In the genomic region with DNA sequence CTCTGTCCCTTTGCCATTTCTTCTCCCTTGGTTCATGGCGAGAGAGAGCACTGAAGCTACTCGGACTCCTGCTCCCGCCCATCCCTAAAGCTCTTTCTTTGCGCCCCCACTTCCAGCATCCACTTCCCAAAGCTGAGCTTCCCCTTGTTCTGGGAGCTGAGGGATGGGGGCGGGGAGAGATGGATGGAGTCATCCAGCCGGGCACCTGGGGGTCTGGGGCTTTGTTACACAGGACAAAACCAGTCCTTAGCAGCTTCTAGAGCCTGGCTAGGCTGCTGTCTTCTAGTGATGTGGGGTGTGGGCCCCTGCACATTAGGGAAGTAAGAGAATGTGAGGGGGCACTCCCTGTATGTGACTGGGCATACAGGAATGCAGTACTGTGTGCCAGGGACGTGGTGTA, we compare ENCODE assay signal across 7 mouse cellular contexts. TPM values are rescaled to one million over a fixed set of nuclear protein-coding genes. Genes with fewer than 3 reads are reported as not detected.
DNase-seq lines count a peak whose midpoint lies in the region; ATAC-seq and TF ChIP-seq lines count a peak whose summit lies in the region.

No protein-coding gene starts in this region.

- H3K9ac ChIP-seq in lung, embryonic 14.5 days = peak overlapping the region; percentile 16; the same call in 1 of the 2 replicates
- 0 out of 2 replicates have a peak overlapping the region, but pooled peaks have one; percentile 4 for H3K9ac ChIP-seq in embryonic facial prominence, embryonic 15.5 days
- H3K9ac ChIP-seq in intestine, embryonic 16.5 days (ENCODE audit: low read depth, low read length) = 0 out of 2 replicates have a peak overlapping the region, but pooled peaks have one; percentile 29

- 15% methylated on average over 7 of the region's 7 CpGs for WGBS in lung, embryonic 14.5 days
- 10% methylated on average over 7 of the region's 7 CpGs for WGBS in embryonic facial prominence, embryonic 15.5 days
- WGBS in intestine, embryonic 16.5 days = 12% methylated on average over 7 of the region's 7 CpGs

- peak overlapping the region; percentile 26 for H3K4me3 ChIP-seq in lung, embryonic 14.5 days (ENCODE audit: low read depth, low read length)
- peak overlapping the region; percentile 41 for H3K4me3 ChIP-seq in embryonic facial prominence, embryonic 15.5 days (replicated peaks)
- peak overlapping the region; percentile 33 for H3K4me3 ChIP-seq in intestine, embryonic 16.5 days (ENCODE audit: low read length)
- peak overlapping the region; percentile 25 for H3K4me3 ChIP-seq in myocyte

- TF ChIP-seq CTCF in lung, embryonic 14.5 days (IDR thresholded peaks at IDR 0.05; ENCODE audit: low read depth) = no peak

- no peaks in the 10 kb centered on the region for H3K79me2 ChIP-seq in myocyte (ENCODE audit: control insufficient read depth, insufficient read depth)

- no peaks in the 10 kb centered on the region for H3K36me3 ChIP-seq in lung, embryonic 14.5 days (ENCODE audit: insufficient read depth)
- H3K36me3 ChIP-seq in embryonic facial prominence, embryonic 15.5 days = no peaks in the 10 kb centered on the region
- H3K36me3 ChIP-seq in intestine, embryonic 16.5 days (ENCODE audit: control insufficient read depth, insufficient read depth, low read length) = no peaks in the 10 kb centered on the region
- H3K36me3 ChIP-seq in myocyte (ENCODE audit: control insufficient read depth, insufficient read depth) = no peaks in the 10 kb centered on the region

- peak; percentile 28; the same call in 1 of the 2 replicates for ATAC-seq in lung, embryonic 14.5 days (ENCODE audit: insufficient read depth)
- ATAC-seq in embryonic facial prominence, embryonic 15.5 days (ENCODE audit: insufficient number of reproducible peaks, low FRiP score, low TSS enrichment, low read depth) = 0 out of 2 replicates have a peak, but pooled peaks have one; percentile 39
- ATAC-seq in intestine, embryonic 16.5 days = no peak

- H3K4me2 ChIP-seq in lung, embryonic 14.5 days = peak overlapping the region; percentile 60
- H3K4me2 ChIP-seq in embryonic facial prominence, embryonic 15.5 days (replicated peaks) = peak overlapping the region; percentile 54
- H3K4me2 ChIP-seq in intestine, embryonic 16.5 days (ENCODE audit: low read depth, low read length) = peak overlapping the region; percentile 50
- peak overlapping the region; percentile 62 for H3K4me2 ChIP-seq in myocyte (ENCODE audit: low read depth)

- no peak for DNase-seq in lung, embryonic 14.5 days
- no peak for DNase-seq in lung, postnatal 14 days
- no peak for DNase-seq in spleen, adult 18-20 months
- DNase-seq in spleen, postnatal 10 days (ENCODE audit: low spot score in 2 of 2) = no peak

- no peaks in the 10 kb centered on the region for H3K4me1 ChIP-seq in lung, embryonic 14.5 days (ENCODE audit: insufficient read depth)
- H3K4me1 ChIP-seq in embryonic facial prominence, embryonic 15.5 days = no peaks in the 10 kb centered on the region
- no peaks in the 10 kb centered on the region for H3K4me1 ChIP-seq in intestine, embryonic 16.5 days (ENCODE audit: control insufficient read depth, insufficient read depth, low read length)

- H3K9me3 ChIP-seq in lung, embryonic 14.5 days (ENCODE audit: low read depth, low read length) = no peaks in the 10 kb centered on the region
- no peaks in the 10 kb centered on the region for H3K9me3 ChIP-seq in embryonic facial prominence, embryonic 15.5 days (replicated peaks)
- no peaks in the 10 kb centered on the region for H3K9me3 ChIP-seq in intestine, embryonic 16.5 days (ENCODE audit: control insufficient read depth, low read length)

- TF ChIP-seq POLR2A in myocyte (IDR thresholded peaks at IDR 0.05; ENCODE audit: insufficient read length, low read depth) = no peak

- no peak overlapping the region for H3K27ac ChIP-seq in lung, embryonic 14.5 days (ENCODE audit: low read depth)
- H3K27ac ChIP-seq in embryonic facial prominence, embryonic 15.5 days (replicated peaks) = no peak overlapping the region
- H3K27ac ChIP-seq in intestine, embryonic 16.5 days (ENCODE audit: low read length) = no peak overlapping the region

- H3ac ChIP-seq in myocyte (ENCODE audit: control insufficient read depth, insufficient read length) = no peak overlapping the region

- 0 out of 2 replicates have a peak, but pooled peaks cover 9% of the 10 kb centered on the region for H3K27me3 ChIP-seq in lung, embryonic 14.5 days (ENCODE audit: insufficient read depth, low read length)
- H3K27me3 ChIP-seq in embryonic facial prominence, embryonic 15.5 days = peaks cover 7% of the 10 kb centered on the region; the same call in 1 of the 2 replicates
- H3K27me3 ChIP-seq in intestine, embryonic 16.5 days (replicated peaks; ENCODE audit: control insufficient read depth, insufficient read depth, low read length) = peaks cover 8% of the 10 kb centered on the region
- H3K27me3 ChIP-seq in myocyte (ENCODE audit: control insufficient read depth, insufficient read depth, insufficient read length) = no peaks in the 10 kb centered on the region

TF ChIP-seq in myocyte, 11 proteins besides CTCF, POLR2A, EP300 and RAD21:
- no peak for TF ChIP-seq MYOD1 (IDR thresholded peaks at IDR 0.05; ENCODE audit: control insufficient read depth in 1 of 3, insufficient read length in 2 of 3, low read depth in 2 of 3)
- no peak for TF ChIP-seq MYOG (IDR thresholded peaks at IDR 0.05; ENCODE audit: control insufficient read depth in 1 of 3, insufficient read depth in 1 of 3, insufficient read length in 2 of 3, low read depth in 2 of 3)
- TF ChIP-seq TCF12 (IDR thresholded peaks at IDR 0.05; ENCODE audit: insufficient read depth, poor library complexity, severe bottlenecking) = no peak
- no peak for TF ChIP-seq POLR2AphosphoS2 (IDR thresholded peaks at IDR 0.05; ENCODE audit: insufficient read length, low read depth)
- TF ChIP-seq TCF3 (IDR thresholded peaks at IDR 0.05; ENCODE audit: insufficient read length, low read depth) = no peak
- TF ChIP-seq CEBPB (IDR thresholded peaks at IDR 0.05; ENCODE audit: insufficient read depth, poor library complexity, severe bottlenecking) = no peak
- TF ChIP-seq SRF (IDR thresholded peaks at IDR 0.05; ENCODE audit: control insufficient read depth, insufficient read length, low read depth) = no peak
- no peak for TF ChIP-seq MAX (IDR thresholded peaks at IDR 0.05; ENCODE audit: low read depth)
- TF ChIP-seq E2F4 (IDR thresholded peaks at IDR 0.05; ENCODE audit: insufficient read depth) = no peak

RNA-seq across cellular contexts. Expression of gene Pak3, which starts 0.5 kb away (rescaled TPM):
- 10.6 and 11.7 TPM in 2 replicates for polyA plus RNA-seq in lung, embryonic 14.5 days (2014; fragmentation: Nextera tagmentation; extraction: Ambion mirVana)
- 18.0 and 18.5 TPM in 2 replicates for polyA plus RNA-seq in embryonic facial prominence, embryonic 15.5 days (2015; fragmentation: Nextera tagmentation; extraction: Ambion mirVana)
- 3.7 and 5.3 TPM in 2 replicates for polyA plus RNA-seq in intestine, embryonic 16.5 days (2015; fragmentation: Nextera tagmentation; extraction: Ambion mirVana)
- polyA plus RNA-seq in myocyte (2012; fragmentation: generic; extraction: Trizol) = 0.55 TPM
